In genomic region chr17:6644673-6645072, GRCm38 (mm10) we compare ENCODE assay signal across 11 mouse cellular contexts. TPM values are rescaled to one million over a fixed set of nuclear protein-coding genes. Genes with fewer than 3 reads are reported as not detected.
"Had no signal": no experiment of that assay in that cellular context is flagged by ENCODE, and none has a peak within 500 bp of the region (broad histone marks: within the 10 kb centered on the region; RNA-seq: fewer than 3 reads in every experiment).

No protein-coding gene starts in this region.

RNA-seq across cellular contexts. Expression of gene Sytl3, which starts 14.2 kb away (rescaled TPM):
- polyA plus RNA-seq: limb, embryonic 10.5 days; limb, embryonic 11.5 days; limb, embryonic 12.5 days; limb, embryonic 13.5 days; liver, adult 2 months; liver, embryonic 11.5 days; liver, embryonic 12.5 days; midbrain, embryonic 11.5 days; midbrain, embryonic 12.5 days; myocyte; neural tube, embryonic 11.5 days had no signal
